Mouse (Mus musculus): ENCODE results near the gene Srarp. TPM values are rescaled to one million over a fixed set of nuclear protein-coding genes. Genes with fewer than 3 reads are reported as not detected.

Gene Srarp
- not detected in 2 replicates for polyA plus RNA-seq (2014; fragmentation: Nextera tagmentation; extraction: Ambion mirVana)

DNA sequence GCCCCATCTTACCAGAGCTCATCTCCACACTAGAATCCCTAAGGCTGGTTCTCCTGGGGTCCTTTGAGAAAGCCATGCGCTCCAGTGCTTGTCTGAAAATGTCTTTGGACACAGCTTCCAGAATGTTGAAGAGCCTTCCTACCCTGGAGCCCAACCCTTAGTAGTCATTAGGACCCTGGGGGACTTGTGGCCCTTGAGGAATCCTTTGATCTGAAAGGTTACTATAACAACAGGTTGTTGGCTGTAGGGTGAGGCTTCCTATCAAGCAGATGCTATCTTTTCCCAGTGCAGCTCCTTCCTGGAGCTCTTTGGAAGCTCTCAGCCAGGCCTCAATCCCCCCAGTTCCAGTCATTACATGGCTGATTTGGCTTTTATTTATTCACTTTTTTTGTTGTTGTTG is at the start of gene Srarp:
Gene Srarp, minus strand, starts transcription at position 132 of the 400 bp plus-strand sequence.
- ATAC-seq (ENCODE audit: insufficient number of reproducible peaks, low FRiP score, low TSS enrichment, low read depth): no peak
- no peaks in the 10 kb centered on the region for H3K9me3 ChIP-seq (ENCODE audit: control insufficient read depth, low read length)

DNA sequence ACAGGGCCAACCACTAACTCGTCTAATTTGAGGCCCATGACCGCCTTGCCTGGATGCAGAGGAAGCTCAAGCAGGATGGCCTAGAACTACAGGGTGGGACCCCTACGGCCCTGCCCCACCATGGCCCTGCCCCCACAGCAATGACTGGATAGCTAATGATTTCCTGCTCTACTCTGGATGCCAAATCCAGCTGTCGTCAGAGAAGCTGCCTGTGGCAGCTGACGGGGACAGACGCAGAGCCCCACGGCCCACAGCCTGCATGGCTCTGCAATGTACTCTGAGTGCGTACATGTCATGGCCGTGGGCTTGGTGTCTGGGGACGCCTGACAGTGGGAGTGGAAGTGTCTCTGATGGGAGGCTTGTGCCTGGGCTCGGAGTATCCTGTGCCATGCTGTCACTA is 48.2 kb upstream of the Srarp start:
- H3K4me2 ChIP-seq (ENCODE audit: low read depth, severe bottlenecking): no peak overlapping the region
- ATAC-seq (ENCODE audit: insufficient number of reproducible peaks, low FRiP score, low TSS enrichment, low read depth) (no peak), DNase-seq (ENCODE audit: low spot score) (no peak)
- no peak overlapping the region for H3K27ac ChIP-seq (replicated peaks; ENCODE audit: low read depth, low read length)
- peaks cover 36% of the 10 kb centered on the region for H3K36me3 ChIP-seq (ENCODE audit: control insufficient read depth, insufficient read depth, low read length)
- no peaks in the 10 kb centered on the region for H3K9me3 ChIP-seq (ENCODE audit: control insufficient read depth, low read length)
- H3K9ac ChIP-seq (ENCODE audit: low read length): no peak overlapping the region
- H3K4me3 ChIP-seq (ENCODE audit: low read depth, low read length): no peak overlapping the region
- no peaks in the 10 kb centered on the region for H3K27me3 ChIP-seq (ENCODE audit: control insufficient read depth, insufficient read depth, low read length)
- WGBS: 76% methylated on average over 11 of the region's 11 CpGs
- no peaks in the 10 kb centered on the region for H3K4me1 ChIP-seq (ENCODE audit: control insufficient read depth, insufficient read depth, low read length)

More for the DNA sequence above, at the start of gene Srarp:
- 69% methylated on average over 1 of the region's 1 CpGs for WGBS
- no peak for DNase-seq (ENCODE audit: low spot score)
- Histone ChIP-seq H3K27me3 (ENCODE audit: control insufficient read depth, insufficient read depth, low read length) (no peaks in the 10 kb centered on the region), H3K27ac (replicated peaks; ENCODE audit: low read depth, low read length) (no peak within 1 kb of the TSS), H3K4me2 (ENCODE audit: low read depth, severe bottlenecking) (no peak within 1 kb of the TSS), H3K9ac (ENCODE audit: low read length) (no peak within 1 kb of the TSS), H3K4me3 (ENCODE audit: low read depth, low read length) (no peak within 1 kb of the TSS), H3K36me3 (ENCODE audit: control insufficient read depth, insufficient read depth, low read length) (no peaks in the 10 kb centered on the region), H3K4me1 (ENCODE audit: control insufficient read depth, insufficient read depth, low read length) (no peaks in the 10 kb centered on the region)

DNA sequence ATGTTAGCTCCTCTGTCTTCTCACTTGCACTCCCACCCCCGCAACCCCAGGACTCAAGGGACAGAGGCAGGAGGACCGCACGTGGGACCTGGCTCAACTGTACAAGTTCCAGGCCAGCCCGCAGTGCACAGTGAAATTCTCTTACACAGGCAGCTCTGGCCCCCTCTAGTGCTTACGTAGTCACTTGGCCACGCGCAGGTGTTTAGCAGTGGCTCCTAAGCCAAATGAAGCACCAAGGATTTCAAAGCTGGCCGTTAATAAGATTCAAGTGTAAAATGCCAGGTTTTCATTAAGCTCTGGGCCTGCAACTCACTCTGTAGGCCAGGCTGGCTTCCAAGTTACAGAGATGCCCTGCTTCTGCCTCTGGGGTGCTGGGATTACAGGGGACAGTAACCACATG is 43.5 kb upstream of the Srarp start:
- H3K4me1 ChIP-seq (ENCODE audit: control insufficient read depth, insufficient read depth, low read length): no peaks in the 10 kb centered on the region
- no peak overlapping the region for H3K27ac ChIP-seq (replicated peaks; ENCODE audit: low read depth, low read length)
- H3K9ac ChIP-seq (ENCODE audit: low read length): no peak overlapping the region
- peaks cover 54% of the 10 kb centered on the region for H3K36me3 ChIP-seq (ENCODE audit: control insufficient read depth, insufficient read depth, low read length)
- H3K27me3 ChIP-seq (ENCODE audit: control insufficient read depth, insufficient read depth, low read length): no peaks in the 10 kb centered on the region
- no peak for DNase-seq (ENCODE audit: low spot score)
- H3K4me3 ChIP-seq (ENCODE audit: low read depth, low read length): no peak overlapping the region
- no peaks in the 10 kb centered on the region for H3K9me3 ChIP-seq (ENCODE audit: control insufficient read depth, low read length)
- 86% methylated on average over 8 of the region's 8 CpGs for WGBS
- H3K4me2 ChIP-seq (ENCODE audit: low read depth, severe bottlenecking): no peak overlapping the region
- ATAC-seq (ENCODE audit: insufficient number of reproducible peaks, low FRiP score, low TSS enrichment, low read depth): no peak

GRCm38 (mm10) chr4:141478794-141479193 is 42.9 kb upstream of the Srarp start:
- no peak for ATAC-seq (ENCODE audit: insufficient number of reproducible peaks, low FRiP score, low TSS enrichment, low read depth)
- H3K4me3 ChIP-seq (ENCODE audit: low read depth, low read length): no peak overlapping the region
- DNase-seq (ENCODE audit: low spot score): no peak
- no peaks in the 10 kb centered on the region for H3K27me3 ChIP-seq (ENCODE audit: control insufficient read depth, insufficient read depth, low read length)
- H3K36me3 ChIP-seq (ENCODE audit: control insufficient read depth, insufficient read depth, low read length): peaks cover 55% of the 10 kb centered on the region
- no peaks in the 10 kb centered on the region for H3K4me1 ChIP-seq (ENCODE audit: control insufficient read depth, insufficient read depth, low read length)
- WGBS: 94% methylated on average over 32 of the region's 32 CpGs
- H3K9me3 ChIP-seq (ENCODE audit: control insufficient read depth, low read length): no peaks in the 10 kb centered on the region
- H3K27ac ChIP-seq (replicated peaks; ENCODE audit: low read depth, low read length): no peak overlapping the region
- H3K4me2 ChIP-seq (ENCODE audit: low read depth, severe bottlenecking): no peak overlapping the region
- no peak overlapping the region for H3K9ac ChIP-seq (ENCODE audit: low read length)

GRCm38 (mm10) chr4:141478225-141478624 is 42.3 kb upstream of the Srarp start:
- ATAC-seq (ENCODE audit: insufficient number of reproducible peaks, low FRiP score, low TSS enrichment, low read depth) (no peak), DNase-seq (ENCODE audit: low spot score) (no peak)
- Histone ChIP-seq H3K27ac (replicated peaks; ENCODE audit: low read depth, low read length) (no peak overlapping the region), H3K27me3 (ENCODE audit: control insufficient read depth, insufficient read depth, low read length) (no peaks in the 10 kb centered on the region), H3K36me3 (ENCODE audit: control insufficient read depth, insufficient read depth, low read length) (peaks cover 57% of the 10 kb centered on the region), H3K4me3 (ENCODE audit: low read depth, low read length) (no peak overlapping the region), H3K4me2 (ENCODE audit: low read depth, severe bottlenecking) (no peak overlapping the region), H3K9ac (ENCODE audit: low read length) (no peak overlapping the region), H3K4me1 (ENCODE audit: control insufficient read depth, insufficient read depth, low read length) (no peaks in the 10 kb centered on the region), H3K9me3 (ENCODE audit: control insufficient read depth, low read length) (no peaks in the 10 kb centered on the region)
- 93% methylated on average over 23 of the region's 23 CpGs for WGBS

DNA sequence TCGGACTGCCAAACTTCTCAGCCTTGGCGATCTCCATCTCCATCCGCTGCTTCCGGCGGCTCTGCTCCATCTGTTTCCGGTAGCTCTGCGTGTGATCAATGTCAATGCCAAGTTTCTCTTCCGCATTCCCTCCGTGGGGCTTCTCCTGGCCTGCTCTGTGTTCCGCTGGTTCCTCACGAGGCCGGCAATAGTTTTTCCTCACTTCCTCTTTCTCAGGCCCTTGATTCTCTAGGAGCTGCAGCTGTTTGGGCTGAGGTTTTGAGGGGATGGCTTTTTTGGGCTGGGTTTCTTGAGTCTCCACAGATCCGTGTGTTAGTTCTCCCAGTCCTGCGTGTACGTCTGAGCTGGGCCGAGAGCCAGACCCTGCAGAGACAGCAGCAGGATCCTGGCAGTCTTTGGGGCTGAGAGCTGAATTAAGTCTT is 41.8 kb upstream of the Srarp start:
- Histone ChIP-seq H3K27me3 (ENCODE audit: control insufficient read depth, insufficient read depth, low read length) (no peaks in the 10 kb centered on the region), H3K4me3 (ENCODE audit: low read depth, low read length) (no peak overlapping the region), H3K9me3 (ENCODE audit: control insufficient read depth, low read length) (no peaks in the 10 kb centered on the region), H3K36me3 (ENCODE audit: control insufficient read depth, insufficient read depth, low read length) (peaks cover 59% of the 10 kb centered on the region), H3K9ac (ENCODE audit: low read length) (no peak overlapping the region), H3K27ac (replicated peaks; ENCODE audit: low read depth, low read length) (no peak overlapping the region), H3K4me2 (ENCODE audit: low read depth, severe bottlenecking) (no peak overlapping the region), H3K4me1 (ENCODE audit: control insufficient read depth, insufficient read depth, low read length) (no peaks in the 10 kb centered on the region)
- ATAC-seq (ENCODE audit: insufficient number of reproducible peaks, low FRiP score, low TSS enrichment, low read depth) (no peak), DNase-seq (ENCODE audit: low spot score) (no peak)
- WGBS: 95% methylated on average over 16 of the region's 16 CpGs

DNA sequence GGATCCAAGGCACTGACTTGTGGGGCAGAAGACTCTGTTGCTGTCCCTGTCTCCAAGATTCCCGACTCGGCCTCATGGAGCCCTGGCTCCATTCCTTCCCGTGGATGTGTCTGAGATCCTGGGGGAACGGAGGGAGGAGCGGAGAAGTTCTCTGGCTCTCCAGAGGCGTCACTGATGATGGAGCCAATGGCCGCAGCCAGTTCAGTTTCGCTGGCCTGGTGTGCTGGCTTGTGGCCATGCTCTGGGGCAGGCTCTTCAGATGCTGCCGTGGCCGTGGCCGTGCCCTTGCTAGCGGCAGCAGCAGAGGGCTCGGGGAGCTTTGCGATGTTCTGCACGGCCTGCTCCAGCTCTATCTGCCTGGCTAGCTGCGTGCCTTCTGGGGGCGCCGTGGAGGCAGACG is 38.5 kb upstream of the Srarp start:
- peaks cover 69% of the 10 kb centered on the region for H3K36me3 ChIP-seq (ENCODE audit: control insufficient read depth, insufficient read depth, low read length)
- H3K9me3 ChIP-seq (ENCODE audit: control insufficient read depth, low read length): no peaks in the 10 kb centered on the region
- H3K27ac ChIP-seq (replicated peaks; ENCODE audit: low read depth, low read length): no peak overlapping the region
- no peaks in the 10 kb centered on the region for H3K4me1 ChIP-seq (ENCODE audit: control insufficient read depth, insufficient read depth, low read length)
- no peak overlapping the region for H3K9ac ChIP-seq (ENCODE audit: low read length)
- no peak overlapping the region for H3K4me2 ChIP-seq (ENCODE audit: low read depth, severe bottlenecking)
- no peak for ATAC-seq (ENCODE audit: insufficient number of reproducible peaks, low FRiP score, low TSS enrichment, low read depth)
- DNase-seq (ENCODE audit: low spot score): no peak
- 93% methylated on average over 19 of the region's 19 CpGs for WGBS
- no peak overlapping the region for H3K4me3 ChIP-seq (ENCODE audit: low read depth, low read length)
- no peaks in the 10 kb centered on the region for H3K27me3 ChIP-seq (ENCODE audit: control insufficient read depth, insufficient read depth, low read length)

DNA sequence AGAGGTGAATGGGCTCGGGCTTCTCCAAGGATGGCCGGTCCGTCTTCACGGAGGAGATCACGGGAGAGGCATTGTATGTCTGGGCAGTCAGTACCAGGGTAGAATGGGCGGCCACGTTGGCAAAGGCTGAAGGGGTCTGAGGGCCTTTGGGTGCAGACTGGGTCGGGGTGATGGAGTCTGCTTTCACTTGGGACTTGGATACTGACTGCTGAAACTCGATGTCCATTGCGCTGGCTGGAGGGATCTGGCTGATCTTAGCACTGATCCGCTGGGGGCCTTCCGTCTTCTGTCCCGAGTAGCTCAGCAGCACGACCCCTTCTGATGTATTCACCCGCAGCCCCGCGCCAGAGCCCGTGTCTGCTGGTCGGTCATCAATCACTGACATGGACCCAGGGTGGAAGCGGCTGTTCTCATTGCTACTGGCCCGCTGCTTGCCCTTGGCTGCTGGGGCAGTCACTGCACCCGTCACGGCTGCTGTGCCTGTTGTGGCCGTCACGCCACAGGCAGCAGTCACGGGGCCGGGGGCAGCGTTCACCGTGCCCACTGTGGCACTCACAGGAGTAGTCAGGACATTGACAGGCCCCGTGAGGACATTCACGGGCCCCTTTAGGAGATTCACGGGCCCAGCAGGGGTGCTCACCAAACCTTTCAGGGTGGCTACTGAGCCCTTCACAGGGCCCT is 36.9 kb upstream of the Srarp start:
- ATAC-seq (ENCODE audit: insufficient number of reproducible peaks, low FRiP score, low TSS enrichment, low read depth): no peak

GRCm38 (mm10) chr4:141471491-141471890 is 35.6 kb upstream of the Srarp start:
- DNase-seq (ENCODE audit: low spot score) (no peak), ATAC-seq (ENCODE audit: insufficient number of reproducible peaks, low FRiP score, low TSS enrichment, low read depth) (no peak)
- no peak overlapping the region for H3K4me3 ChIP-seq (ENCODE audit: low read depth, low read length)
- H3K9me3 ChIP-seq (ENCODE audit: control insufficient read depth, low read length): no peaks in the 10 kb centered on the region
- H3K36me3 ChIP-seq (ENCODE audit: control insufficient read depth, insufficient read depth, low read length): peaks cover 56% of the 10 kb centered on the region
- H3K4me2 ChIP-seq (ENCODE audit: low read depth, severe bottlenecking): no peak overlapping the region
- H3K27ac ChIP-seq (replicated peaks; ENCODE audit: low read depth, low read length): no peak overlapping the region
- 95% methylated on average over 16 of the region's 16 CpGs for WGBS
- H3K4me1 ChIP-seq (ENCODE audit: control insufficient read depth, insufficient read depth, low read length): no peaks in the 10 kb centered on the region
- no peak overlapping the region for H3K9ac ChIP-seq (ENCODE audit: low read length)
- H3K27me3 ChIP-seq (ENCODE audit: control insufficient read depth, insufficient read depth, low read length): no peaks in the 10 kb centered on the region

More for the DNA sequence above, 36.9 kb upstream of the Srarp start:
- H3K27ac ChIP-seq (replicated peaks; ENCODE audit: low read depth, low read length): no peak overlapping the region
- H3K4me2 ChIP-seq (ENCODE audit: low read depth, severe bottlenecking): no peak overlapping the region
- H3K9ac ChIP-seq (ENCODE audit: low read length): no peak overlapping the region
- DNase-seq (ENCODE audit: low spot score): no peak
- no peaks in the 10 kb centered on the region for H3K9me3 ChIP-seq (ENCODE audit: control insufficient read depth, low read length)
- WGBS: 83% methylated on average over 32 of the region's 32 CpGs
- no peaks in the 10 kb centered on the region for H3K4me1 ChIP-seq (ENCODE audit: control insufficient read depth, insufficient read depth, low read length)
- no peaks in the 10 kb centered on the region for H3K27me3 ChIP-seq (ENCODE audit: control insufficient read depth, insufficient read depth, low read length)
- H3K36me3 ChIP-seq (ENCODE audit: control insufficient read depth, insufficient read depth, low read length): peaks cover 58% of the 10 kb centered on the region
- H3K4me3 ChIP-seq (ENCODE audit: low read depth, low read length): no peak overlapping the region
